Mouse (Mus musculus) lung, postnatal 36 days (tissue): Measurements from ENCODE around the gene Ptov1.
A peak's percentile ranks its signal among the peaks of the same experiment; 100 is the strongest.

ENCODE experiments used
- DNase-seq: peaks from one replicate; pipeline ENCODE4 v3.0.0; 2022; ENCODE audit warnings: mixed read lengths

Gene Ptov1

DNA sequence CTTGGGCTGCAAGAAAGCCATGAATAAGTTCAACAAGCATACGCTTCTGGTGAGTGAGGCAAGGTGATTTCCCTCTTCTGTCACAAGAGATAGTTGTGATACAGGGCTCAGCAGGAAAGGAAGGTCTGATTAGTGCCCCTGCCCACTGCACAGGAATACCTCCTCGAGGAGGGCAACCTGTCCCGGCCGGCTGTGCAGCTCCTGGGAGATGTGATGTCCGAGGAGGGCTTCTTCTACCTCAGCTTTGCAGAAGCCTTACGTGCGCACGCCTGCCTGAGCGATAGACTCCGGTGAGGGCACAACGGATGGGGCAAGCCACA lies 30.5 kb downstream of the Ptov1 start:
- DNase-seq, result no peak

DNA sequence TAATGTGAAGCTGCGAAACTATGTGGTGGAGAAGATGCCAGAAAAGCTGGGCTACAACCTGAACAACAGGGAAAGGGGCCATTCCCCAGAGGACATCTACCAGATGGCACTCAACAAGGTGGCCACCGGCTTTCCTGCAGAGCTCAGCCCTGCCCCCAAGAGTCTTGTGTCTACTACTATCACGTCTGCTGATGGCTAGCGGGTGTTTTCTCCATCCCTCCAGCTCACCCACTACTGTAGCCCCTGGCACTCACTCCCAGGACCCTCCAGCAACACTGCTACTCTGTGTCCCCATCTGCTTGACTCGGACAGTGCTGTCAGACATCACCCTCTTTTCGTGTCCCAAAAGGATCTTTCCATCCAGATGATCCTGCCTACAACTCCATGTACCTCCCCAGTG lies 31.5 kb downstream of the Ptov1 start:
- no peak for DNase-seq

DNA sequence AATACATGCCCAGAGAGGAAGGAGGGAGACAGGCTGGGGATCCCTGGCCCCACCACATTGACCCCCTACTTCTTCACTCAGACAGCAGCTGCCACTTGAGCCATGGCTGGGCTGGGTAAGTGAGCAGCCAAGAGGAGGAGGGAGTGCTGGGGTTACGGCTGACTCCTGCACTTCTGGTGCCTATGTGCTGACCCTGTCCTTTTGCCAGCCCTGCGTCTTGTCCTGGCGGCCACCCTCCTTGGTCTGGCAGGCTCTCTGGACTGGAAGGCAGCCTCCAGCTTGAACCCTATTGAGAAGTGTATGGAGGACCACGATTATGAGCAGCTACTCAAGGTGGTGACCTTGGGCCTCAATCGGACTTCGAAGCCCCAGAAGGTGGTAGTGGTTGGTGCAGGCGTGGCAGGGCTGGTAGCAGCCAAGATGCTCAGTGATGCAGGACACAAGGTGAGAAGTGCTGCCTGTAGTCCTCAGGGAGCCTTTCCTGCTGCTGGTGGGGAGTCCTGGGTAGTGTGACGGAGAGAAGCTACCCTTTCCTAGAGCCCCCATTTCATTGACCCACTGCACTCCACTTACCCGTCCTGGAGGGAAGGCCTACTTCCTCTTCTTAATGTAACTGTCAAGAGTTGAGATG lies 33.0 kb downstream of the Ptov1 start:
- no peak for DNase-seq

DNA sequence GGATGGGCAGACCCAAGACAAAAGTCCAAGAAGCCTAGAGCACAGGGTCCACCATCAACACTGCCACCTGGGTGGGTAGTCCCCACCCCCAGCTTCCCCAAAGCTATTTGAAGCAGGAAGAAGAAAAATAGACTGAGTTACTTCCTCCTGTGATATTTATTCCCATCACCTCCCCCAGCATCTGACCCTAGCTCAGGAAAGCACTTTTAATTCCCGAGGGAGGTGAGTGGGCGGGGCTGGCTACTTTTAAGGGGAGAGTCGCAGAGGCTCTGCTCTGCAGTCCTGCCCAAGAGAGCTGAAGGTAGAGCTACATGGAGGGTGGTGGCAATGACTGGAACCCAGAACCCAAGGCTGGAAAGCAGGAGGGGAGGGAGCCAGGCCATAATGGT lies 33.6 kb downstream of the Ptov1 start:
- DNase-seq, result peak; percentile 53

- DNase-seq, result peak; percentile 62
Observed at GRCm38 (mm10) chr7:44835373-44836015, 34.1 kb downstream of the Ptov1 start.

GRCm38 (mm10) chr7:44832763-44833162 lies 36.8 kb downstream of the Ptov1 start:
- DNase-seq, result no peak

DNA sequence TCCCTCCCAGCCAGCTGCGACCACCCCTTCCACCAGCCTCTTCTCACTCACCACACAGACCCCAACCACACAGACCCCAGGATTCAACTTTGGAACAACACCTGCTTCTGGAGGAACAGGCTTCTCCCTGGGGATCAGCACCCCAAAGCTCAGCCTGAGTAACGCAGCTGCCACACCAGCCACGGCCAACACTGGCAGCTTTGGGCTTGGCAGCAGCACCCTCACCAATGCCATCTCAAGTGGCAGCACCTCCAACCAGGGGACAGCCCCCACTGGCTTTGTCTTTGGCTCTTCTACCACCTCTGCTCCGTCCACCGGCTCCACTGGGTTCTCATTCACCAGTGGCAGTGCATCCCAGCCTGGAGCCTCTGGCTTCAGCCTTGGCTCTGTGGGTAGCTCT lies 40.9 kb downstream of the Ptov1 start:
- no peak for DNase-seq

- peak; percentile 40 for DNase-seq
Observed at GRCm38 (mm10) chr7:44826771-44827170, 42.8 kb downstream of the Ptov1 start.

DNA sequence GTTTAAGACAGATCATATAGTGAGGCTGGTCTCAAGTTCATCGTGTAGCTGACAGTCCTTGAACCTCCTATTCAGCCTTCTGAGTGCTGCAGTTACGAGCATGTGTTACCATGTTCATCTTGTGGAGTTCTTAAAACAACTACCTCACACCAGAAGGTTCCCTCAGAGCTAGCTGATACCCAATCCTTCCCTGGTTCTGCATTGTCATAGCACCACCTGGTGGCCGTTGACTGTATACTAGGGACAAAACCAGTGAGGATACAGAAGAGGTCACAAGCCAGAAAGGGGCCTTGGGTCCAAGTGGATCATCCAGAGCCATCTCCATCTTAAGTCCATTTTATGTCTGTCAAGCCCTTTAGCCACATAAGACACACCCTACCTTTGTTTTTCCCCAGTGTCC lies 44.7 kb downstream of the Ptov1 start:
- peak; percentile 91 for DNase-seq

- DNase-seq, result no peak
Observed at GRCm38 (mm10) chr7:44823409-44823808, 46.2 kb downstream of the Ptov1 start.

DNA sequence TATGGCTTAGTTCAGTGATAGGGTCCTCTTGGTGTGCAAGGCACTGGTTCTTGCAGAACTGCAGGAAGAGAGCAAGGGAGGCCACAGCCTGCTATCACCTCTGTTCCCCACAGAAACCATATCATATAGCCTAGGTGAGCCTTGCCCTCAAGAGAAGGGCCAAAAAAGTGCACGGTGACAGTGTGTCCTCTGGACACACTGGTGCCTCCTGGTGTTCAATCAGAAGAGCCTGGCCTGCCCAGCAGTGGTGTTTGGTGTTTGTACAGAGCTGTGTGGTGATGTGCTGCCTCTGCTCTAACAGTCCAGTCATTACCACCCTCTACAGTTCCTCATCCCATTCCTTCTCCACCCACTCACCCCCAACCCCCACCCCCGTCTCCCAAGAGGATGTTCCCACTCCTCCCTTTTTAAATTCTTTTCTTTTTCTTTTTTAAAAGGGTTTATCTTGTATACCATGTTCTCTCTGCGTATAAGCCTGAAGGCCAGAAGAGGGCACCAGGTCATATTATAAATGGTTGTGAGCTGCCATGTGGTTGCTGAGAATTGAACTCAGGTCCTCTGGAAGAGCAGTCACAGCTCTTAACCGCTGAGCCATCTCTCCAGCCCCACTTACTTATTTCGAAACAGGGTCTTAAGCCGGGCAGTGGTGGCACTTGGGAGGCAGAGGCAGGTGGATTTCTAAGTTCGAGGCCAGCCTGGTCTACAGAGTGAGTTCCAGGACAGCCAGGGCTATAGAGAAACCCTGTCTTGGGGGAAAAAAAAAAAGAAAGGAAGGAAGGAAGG lies 47.7 kb downstream of the Ptov1 start:
- DNase-seq, result no peak

GRCm38 (mm10) chr7:44820525-44820924 lies 49.1 kb downstream of the Ptov1 start:
- DNase-seq, result no peak

DNA sequence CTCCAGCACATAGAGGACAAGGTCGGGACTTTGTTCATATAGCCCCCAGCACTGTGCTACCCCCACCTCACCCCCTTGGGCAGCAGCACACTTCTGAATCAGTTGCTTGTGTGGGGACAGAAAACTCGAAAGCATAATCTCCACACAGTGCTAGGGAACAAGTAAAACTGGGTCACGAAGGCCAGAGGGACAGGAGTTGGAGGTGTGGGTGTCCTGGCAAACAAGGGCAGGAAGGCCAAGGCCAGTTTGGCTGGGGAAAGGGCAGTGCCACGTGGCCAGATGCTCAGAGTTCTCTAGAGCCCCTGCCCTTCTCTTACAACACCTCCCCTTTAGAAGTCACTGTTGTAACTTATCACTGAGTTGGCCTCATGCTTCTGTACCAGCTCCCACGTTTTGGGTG lies 49.7 kb downstream of the Ptov1 start:
- DNase-seq, result peak; percentile 25

DNA sequence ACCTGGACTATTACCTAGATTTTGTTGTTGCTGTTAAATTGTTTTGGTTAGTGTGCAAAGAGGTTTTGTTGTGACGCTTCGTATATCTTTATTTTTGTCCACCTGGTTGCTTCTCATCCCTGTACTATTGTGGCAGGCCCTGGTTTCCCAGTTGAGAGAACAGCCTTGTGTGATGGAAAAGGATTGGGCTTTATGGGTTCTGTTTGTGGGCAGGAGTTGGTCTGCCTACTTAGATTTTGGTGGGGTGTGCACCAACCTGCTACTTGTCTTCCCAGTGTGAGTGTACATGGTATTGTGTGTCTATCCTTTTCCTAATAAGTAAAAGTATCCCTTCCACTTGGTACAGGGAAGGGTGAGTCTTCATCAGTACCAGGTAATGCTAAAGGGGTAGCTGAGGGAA lies 50.2 kb downstream of the Ptov1 start:
- DNase-seq, result no peak

DNA sequence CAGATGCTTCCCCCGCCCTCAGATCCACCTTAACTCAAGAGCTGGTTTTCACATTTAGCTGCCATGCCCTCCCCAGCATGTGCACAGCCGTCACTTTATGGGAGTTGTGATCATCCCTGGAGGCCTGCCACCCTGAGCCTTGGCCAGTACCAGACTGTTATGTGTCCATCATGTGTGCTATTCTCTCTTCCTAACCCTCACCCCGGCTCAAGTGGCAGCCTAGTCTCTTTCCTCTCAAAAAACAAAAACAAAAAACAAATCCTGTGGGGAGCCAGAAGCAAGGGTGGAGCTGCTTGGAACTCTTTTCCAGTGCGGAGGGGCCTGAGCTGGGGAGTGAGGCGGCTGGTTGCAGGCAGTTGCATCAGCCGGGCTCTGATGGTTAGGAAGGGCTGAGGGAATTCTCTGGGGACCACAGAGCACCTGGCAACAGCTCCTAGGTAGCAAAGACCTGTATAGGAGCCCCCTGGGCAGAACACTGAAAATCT lies 50.8 kb downstream of the Ptov1 start:
- DNase-seq, result peak; percentile 67

DNA sequence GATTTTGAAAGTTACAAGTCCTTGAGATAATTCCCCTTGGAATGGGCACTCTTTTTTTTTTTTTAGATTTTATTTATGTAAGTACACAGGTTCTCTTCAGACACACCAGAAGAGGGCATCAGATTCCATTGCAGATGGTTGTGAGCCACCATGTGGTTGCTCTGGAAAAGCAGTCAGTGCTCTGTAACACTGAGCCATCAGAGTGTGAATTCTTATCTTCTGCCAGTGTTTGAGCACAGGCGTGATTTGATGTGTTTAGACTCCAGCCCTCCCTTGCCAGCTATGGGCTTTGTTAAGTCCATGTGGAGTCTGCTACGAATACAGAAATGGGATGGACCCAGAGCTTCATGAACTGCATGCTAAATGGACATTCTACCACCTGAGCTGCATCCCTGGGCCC lies 51.4 kb downstream of the Ptov1 start:
- DNase-seq, result peak; percentile 51

GRCm38 (mm10) chr7:44817441-44817840 lies 52.1 kb downstream of the Ptov1 start:
- DNase-seq, result peak; percentile 2

- DNase-seq, result peak; percentile 52
Observed at GRCm38 (mm10) chr7:44816470-44817021, 53.0 kb downstream of the Ptov1 start, which contains the start of gene Atf5. Gene Atf5 (minus strand): TSS chr7:44816658.

DNA sequence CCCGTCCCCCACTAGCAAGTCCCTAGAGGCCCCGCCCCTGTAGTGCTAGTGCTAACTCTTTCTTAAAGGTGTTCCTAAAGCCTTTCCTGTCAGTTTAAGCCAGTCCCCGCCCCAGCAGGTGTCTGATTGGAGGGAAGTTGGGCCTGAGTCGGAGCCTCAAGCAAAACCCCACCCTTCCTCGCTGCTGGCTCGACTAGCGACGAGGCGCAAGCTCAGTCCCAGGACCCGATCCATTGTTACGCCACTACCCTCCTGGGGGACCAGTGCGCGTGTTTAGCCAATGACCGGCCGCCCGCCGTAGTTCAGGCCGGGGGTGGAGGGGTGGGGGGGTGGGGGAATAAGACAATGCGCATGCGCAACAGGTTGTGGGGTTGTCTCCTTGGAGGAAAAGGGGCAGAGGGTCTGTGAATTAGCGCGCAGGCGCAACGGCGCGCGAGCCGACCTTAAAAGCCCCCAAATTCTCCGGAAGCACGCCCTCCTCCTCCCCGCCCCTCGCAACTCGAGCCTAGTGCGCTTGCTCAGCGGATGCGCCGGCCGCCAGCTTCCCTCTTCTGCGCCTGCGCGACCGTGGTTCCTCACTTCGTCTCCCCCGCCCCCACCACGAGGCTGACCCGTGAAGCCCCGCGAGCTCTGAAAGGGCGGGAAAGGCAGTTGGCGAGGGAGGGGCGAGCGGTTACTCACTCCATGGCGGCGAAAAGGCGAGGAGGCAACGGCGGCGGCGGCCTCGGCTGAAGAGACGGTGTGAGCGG lies 53.7 kb downstream of the Ptov1 start, which contains the start of the genes Nup62 and Il4i1:
Gene Nup62 (plus strand): TSS at position 368 of the 749 bp plus-strand sequence.
Gene Il4i1 (plus strand): TSS at position 667 of the 749 bp plus-strand sequence.
- peak; percentile 99 for DNase-seq

DNA sequence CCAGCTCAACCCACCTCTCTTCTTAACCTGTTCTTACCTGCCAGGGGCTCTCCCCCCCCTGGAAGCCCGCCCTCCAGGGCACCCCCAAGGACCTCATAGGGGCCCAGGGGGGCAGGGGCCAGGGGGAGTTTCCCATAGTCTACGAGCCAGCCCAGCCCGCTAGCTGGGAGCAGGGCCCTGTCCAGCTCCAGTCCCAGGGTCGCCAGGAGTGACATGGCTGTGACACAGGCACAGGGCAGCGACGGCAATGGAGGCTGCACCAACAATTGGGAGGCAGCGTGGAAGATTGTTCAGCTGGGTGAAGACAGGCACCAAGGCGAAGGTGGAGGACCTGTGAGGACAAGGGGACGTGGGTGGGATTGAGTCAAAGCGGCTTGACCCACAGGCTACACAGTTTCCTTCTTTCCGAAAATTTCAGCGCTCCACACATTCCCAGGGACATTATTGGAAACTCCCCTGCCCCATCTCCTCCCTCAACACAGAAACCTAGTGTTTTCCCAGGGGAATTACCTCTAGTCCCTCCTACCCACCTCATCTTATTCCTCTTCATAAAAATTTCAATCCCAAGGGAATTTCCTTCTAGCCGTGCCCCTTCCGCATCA lies 54.5 kb downstream of the Ptov1 start:
- no peak for DNase-seq

DNA sequence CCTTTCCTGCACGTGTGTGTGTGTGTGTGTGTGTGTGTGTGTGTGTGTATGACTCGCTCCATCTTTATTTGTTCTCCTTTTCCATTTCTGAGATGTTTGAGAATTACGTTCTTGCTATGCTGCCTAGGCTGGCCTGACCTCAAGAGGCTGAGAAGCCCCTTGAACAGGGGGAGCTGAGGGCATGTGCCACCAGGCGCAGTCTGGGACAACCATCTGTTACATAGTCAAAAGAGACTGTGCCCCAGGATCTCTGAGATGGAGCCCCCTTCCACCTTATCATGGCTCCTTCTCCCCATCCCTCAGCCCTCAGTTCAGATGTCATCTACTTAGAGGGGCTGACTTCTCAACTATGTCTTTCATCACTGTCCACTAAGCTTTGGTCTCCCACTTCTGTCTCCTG lies 55.2 kb downstream of the Ptov1 start:
- no peak for DNase-seq

GRCm38 (mm10) chr7:44813985-44814384 lies 55.6 kb downstream of the Ptov1 start:
- DNase-seq, result no peak
